Mouse (Mus musculus): ENCODE measurements around the gene Tet3. TPM values are rescaled to one million over a fixed set of nuclear protein-coding genes. Genes with fewer than 3 reads are reported as not detected.

Gene Tet3
- total RNA-seq, 2 experiments from 2014 or later, result 17.5 to 35.6 TPM

DNA sequence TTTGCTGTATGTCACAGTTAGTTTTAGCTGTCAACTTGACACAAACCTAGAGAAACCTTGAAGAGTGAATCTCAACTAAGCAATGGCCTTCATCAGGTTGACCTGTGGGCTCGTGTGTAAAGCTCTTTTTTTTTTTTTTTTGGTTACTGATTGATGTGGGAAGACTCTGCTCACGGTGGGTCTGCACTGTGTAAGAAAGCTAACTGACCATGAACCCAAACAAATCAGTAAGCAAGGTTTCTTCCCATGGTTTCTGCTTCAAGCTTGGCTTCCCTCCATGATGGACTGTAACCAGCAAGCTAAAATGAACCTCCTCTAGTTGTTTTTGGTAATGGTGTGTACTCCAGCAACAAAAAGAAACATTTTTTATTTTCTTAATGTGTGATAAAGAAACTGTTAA is 20.3 kb upstream of the Tet3 start:
- ATAC-seq (replicated peaks; ENCODE audit: poor library complexity, severe bottlenecking), result no peak

DNA sequence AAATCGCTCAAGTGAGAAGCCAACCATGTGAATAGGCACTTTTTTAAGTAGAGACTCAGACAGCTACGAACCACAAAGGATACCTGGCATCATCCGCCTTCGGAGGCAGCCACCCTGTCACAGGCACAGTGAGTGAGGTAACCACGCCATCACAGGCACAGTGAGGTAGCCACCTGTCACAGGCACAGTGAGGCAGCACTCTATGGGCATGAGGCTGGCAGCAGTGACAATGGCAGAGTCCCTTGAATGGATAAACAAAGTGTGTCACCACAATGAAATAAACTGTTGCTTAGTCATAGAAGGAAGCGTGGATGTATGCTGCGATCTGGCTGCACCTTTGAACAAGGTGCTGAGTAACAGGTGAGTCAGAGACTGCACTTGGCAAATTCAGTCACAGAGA is 19.7 kb upstream of the Tet3 start:
- no peak for ATAC-seq (replicated peaks; ENCODE audit: poor library complexity, severe bottlenecking)

DNA sequence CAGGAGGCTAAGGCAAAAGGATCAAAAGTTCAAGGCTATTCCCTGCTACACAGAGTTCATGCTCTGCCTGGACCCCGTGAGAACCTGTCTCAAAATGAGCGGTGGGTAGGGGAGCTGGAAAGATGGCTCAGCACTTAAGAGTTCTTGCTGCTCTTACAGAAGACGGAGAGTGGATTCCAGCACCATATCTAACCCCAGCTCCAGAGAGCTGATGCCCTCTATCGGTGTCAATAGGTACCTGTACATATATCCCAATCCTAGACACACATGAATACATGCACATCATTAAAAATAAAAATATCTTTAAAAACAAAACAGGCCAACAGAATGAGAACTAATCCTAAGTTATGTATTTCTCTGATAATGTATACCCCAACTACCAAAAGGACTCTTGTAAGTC is 19.3 kb upstream of the Tet3 start:
- ATAC-seq (replicated peaks; ENCODE audit: poor library complexity, severe bottlenecking), result no peak

DNA sequence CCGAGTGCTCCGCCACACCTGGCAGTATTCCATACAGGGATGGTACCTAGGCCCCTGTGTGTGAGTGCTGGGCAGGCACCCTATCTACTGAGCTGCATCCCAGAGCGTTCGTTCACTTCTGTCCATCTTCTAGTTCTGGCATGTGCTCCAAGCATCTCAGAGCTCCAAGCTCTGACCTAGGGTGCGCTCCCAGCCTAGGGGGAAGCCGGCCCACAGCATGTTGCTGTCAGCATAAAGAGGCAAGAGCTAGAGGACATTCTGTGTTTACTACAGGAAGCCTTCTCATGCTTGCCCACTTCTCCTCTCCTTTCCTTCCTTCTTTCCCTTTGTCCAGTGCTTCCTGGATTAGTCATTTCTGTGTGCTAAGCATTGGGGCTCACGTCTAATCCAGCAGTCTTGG is 16.5 kb upstream of the Tet3 start:
- ATAC-seq (replicated peaks; ENCODE audit: poor library complexity, severe bottlenecking), result peak; percentile 39; the same call in 1 of the 2 replicates

DNA sequence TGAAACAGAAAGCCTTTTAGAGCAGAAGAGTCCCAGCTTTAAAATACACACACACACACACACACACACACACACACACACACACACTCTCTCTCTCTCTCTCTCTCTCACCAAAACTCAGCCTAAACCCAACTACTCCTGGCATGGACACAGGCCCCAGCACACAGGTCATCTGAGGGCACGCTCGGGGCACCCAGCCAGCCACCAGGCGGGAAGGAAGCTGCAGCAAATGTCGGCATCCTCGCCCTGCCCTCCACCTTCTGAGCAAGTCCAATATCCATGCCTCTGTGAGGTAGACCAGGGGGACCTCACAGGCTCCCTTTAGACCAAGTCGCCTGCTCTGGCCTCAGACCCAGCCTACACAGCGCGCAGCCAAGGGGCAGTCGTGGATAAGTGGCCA is 14.4 kb upstream of the Tet3 start:
- peak; percentile 60 for ATAC-seq (replicated peaks; ENCODE audit: poor library complexity, severe bottlenecking)

DNA sequence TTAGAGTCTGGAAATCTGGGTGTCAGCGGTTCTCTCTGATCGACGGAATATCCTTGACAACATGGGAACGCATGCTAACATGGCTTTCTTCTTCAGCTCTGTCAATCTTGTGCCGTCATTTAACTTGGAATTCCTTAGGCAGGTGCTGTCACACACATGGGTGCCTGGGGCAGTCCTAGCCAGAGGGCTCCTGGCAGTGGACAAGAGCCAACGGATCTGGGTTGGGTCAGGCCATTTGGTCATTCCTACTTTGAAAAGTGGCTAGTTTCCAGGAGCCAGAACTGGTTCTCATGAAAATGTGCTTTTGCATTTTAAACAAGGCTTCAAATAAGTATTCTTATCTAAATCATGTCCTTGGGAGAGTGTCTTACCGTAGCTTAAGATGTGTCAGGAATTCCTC is 12.9 kb upstream of the Tet3 start:
- no peak for ATAC-seq (replicated peaks; ENCODE audit: poor library complexity, severe bottlenecking)

DNA sequence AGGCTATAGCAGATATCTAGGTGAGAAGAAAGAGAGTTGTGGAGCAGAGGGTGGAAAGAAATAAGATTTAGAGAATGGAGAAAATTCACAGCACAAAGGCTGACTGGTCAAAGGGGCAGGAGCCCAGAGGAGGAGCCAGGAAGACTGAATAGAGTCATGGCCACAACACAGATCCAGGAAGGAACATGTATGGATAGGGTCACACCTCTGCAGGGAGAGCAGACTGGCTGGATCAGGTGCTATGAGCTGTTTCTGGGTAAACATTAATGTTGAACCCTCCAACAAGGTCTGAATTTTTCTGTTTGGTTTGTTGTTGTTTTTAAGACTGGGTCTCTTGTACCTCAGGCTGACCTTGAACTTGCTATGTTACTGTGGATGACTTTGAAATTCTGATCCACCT is 5.1 kb upstream of the Tet3 start:
- no peak for ATAC-seq (replicated peaks; ENCODE audit: poor library complexity, severe bottlenecking)

DNA sequence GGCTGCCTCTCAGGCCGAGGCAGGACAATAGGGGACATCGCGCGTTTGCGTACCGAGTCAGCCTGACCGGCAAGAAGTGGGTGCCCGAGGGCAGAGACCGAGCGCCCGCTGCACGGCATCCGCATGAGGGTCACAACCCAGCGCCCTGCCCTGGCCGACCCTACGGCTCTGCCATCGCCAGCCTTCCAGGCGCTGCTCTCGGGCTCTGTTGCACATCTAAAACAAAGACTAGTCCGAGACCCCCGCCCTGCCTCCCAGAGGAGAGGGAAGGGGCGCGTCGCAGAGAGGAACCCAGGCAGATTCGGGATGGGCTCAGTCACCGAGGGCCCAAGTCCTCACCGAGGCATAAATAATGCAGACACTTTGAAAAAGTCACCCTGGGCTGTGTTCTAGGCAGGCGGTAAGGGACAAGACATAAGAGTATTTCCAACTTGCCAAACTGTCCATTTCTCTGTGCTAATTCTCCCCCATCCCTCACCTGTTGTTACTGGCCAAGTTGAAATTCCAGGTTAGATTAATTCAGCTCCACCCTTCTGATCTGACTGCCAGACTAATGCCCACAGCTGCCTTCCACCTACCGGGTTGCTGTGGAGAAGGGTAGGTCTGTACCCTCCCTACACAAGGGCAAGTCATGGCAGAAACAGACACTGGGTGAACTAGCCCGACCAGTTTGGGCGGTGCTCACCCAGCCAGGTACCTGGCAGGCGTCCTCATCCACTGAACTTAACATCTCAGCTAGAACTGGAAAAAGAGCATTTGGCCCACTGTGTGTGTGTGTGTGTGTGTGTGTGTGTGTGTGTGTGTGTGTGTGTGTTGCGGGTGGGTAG is 1.7 kb downstream of the Tet3 start:
- ATAC-seq (replicated peaks; ENCODE audit: poor library complexity, severe bottlenecking), result no peak

DNA sequence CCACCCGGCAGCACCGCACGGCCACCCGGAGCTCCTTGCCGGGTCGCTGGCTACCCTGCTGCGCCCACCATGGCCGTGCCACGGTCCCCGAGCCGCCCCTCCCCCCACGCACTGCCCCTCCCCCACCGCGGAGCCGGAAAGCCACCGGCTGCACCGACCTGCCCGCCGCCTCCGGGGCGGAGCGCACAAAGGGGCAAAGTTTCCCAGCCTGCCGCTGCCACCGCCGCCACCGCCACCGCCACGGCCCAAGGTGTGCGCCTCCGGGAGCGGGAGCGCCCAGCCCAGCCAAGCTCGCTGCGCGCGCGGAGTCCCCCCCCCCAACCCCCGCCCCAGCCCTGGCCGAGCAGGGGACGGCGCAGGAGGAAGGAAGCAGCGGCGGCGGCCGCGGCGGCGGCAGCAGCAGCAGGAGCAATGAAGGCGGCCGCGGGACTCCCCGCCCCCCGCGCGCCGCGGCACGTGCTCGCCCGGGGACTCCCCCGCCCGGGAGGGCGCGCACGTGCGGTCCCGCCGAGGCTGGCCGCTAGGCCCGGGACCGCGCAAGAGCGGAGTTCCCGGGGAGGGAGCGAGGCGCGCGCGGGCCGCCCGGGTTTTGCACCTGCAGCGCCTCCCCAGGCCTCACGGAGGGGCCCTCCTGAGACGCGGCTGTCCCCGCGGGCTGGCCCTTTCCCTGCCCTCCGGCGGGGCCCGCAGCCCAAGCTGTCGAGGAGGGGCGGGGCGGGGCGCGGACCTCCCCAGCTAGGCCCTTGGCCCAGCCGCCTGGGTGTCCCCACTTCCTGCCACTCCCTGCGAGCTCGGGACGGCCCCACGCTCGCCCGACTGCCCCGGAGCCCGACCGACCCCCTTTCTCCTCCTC is 2.5 kb downstream of the Tet3 start:
- ATAC-seq (replicated peaks; ENCODE audit: poor library complexity, severe bottlenecking), result peak; percentile 59

DNA sequence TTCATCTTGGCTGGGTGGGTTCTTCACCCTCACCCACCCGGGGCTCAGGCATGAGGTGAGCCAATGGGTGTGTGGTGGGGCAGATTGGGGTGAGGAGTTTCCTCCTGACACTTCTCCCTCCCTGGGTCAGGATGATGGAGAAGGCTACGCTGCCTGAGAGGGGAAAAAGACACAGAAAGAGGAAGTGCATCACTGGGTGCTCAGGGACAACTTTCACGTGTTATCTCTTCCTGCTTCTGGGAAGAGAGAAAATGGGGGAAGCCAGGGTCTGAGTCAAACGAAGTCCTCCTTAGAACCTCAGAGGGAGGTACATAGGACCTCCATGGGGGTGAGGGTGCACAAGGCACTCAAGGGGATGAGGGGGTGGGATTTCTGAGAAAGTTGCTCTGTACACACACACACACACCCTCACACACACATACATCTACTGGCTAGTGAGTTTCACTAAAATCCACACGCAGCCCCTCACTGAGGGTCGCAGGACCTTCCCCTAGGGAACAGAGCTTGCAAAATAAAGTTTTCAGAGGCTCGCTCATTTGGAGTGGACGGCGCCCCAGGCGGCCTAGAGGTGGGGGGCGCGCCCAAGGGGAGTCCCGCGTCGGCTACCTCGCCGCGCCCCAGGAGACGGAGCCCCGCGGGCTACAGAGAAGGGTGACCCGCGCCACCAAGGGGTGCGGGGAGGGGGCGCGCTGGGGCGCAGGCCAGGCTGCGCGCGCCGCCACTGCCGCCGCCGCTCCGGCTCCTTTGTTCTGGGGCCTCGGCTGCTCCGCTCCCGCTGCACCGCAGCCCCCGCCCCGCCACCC is 3.4 kb downstream of the Tet3 start:
- peak; percentile 50 for ATAC-seq (replicated peaks; ENCODE audit: poor library complexity, severe bottlenecking)

DNA sequence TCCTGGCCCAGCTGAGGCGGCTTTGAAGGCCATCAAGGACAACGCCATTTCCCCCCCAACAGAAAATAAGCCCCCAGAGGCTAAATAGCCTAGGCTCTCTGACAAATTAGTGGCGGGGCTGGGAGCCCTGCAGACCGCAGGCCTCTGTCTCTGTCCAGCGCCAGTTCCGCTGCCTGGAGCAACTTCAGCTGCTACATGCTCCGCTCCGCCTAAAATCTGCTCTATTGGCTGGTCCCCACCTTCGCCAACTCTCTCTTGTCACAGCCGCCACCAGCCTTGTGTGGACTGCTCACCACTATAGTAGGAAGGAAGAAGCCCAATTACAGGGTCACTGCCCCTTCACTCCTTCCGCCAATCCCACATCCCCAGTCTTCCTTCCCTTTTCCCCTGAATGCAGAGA is 5.2 kb downstream of the Tet3 start:
- ATAC-seq (replicated peaks; ENCODE audit: poor library complexity, severe bottlenecking), result 0 out of 2 replicates have a peak, but pooled peaks have one; percentile 1

DNA sequence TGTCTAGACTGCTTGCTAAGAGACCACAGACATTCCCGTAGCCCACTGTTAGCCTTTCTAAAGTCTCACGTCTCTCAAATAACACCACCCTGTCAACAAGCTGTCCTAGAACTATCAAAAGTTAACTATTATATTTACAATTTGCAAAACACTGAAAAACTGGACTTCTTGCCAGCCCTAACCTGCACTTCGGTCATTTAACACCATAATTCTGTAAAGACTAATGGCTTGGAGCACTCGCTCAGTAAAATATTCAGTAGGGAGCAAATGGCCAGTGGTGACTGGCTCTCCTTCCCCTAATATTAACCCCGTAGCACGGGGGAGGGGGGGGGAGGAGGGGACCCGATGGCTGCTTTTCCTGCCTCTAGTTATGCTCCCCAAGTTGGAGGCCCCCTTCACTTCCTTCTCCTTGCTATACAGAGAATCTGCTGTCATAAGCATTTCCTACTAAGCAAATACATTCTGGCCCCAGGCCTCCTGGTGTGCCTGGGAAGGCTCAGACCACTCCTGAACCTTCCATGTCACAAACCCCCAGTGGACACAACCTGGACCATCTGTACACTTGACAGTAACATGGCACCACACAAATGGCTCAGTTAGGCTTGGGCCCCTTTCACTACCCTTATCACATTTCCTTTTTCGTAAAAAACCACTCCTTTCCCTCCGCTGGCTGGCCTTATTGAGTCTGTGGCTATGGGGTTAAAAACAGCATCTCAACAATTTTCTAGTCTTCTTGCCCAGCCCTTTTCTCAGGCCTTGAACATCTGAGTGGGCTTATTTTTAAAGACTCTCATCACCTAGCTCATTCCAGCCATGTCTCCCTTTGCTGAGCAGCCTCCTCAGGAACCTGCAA is 8.2 kb downstream of the Tet3 start:
- peak; percentile 28 for ATAC-seq (replicated peaks; ENCODE audit: poor library complexity, severe bottlenecking)

DNA sequence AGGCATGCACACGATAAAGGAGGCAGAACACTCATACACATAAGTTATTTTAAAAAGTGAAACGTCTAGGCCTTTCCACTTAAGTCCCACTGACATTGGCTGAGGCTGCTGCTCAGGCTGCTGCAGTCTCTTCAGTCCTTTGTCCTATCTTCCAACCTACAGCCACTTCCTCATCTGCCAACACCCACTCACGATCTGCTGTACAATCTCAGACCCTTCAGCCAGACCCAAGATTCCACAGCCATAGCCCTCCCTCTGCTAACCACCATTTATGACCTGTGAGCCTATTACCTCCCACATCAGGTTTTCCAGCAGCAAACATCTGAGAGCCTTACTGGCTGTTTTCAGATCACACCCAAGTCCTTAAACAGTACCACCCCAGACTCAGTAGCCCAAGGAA is 9.4 kb downstream of the Tet3 start:
- ATAC-seq (replicated peaks; ENCODE audit: poor library complexity, severe bottlenecking), result peak; percentile 36; the same call in 1 of the 2 replicates

DNA sequence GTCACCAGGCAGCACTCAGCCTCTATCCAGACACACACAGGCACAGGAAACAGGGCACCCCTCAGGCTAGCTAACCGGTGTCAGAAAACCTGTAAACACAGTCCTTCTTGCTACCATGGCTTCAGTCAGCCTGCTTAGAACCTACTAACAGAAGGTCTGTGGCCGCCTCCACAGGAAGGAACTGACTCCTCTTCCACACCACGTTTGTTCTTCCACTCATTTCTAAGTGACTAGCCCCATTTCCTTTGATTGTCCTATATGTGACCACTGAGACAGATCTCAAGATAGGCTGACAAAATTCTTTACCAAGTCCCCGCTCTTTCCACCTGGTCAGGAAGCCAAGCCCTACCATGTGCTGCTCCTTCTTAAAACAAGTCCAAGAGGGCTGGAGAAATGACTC is 10.0 kb downstream of the Tet3 start:
- ATAC-seq (replicated peaks; ENCODE audit: poor library complexity, severe bottlenecking), result no peak

DNA sequence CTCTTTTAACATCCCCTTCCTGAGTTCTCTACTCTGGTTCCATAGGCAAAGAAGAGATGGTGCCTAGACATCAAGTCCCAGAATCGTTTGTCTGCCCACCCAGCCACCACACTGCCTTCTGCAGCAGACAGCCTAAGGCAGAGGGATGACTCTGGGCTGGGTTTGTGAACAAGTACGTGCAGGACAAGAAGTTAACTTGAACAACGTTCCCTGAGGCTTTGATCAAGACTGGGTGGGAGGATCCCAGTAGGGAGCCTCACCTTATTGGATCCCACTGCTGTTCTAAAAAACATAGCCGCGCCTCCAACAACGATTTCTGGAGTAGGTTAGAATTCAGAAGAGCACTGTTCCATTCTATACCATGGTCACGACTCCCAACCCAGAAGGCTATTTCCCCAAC is 11.9 kb downstream of the Tet3 start:
- ATAC-seq (replicated peaks; ENCODE audit: poor library complexity, severe bottlenecking), result no peak

DNA sequence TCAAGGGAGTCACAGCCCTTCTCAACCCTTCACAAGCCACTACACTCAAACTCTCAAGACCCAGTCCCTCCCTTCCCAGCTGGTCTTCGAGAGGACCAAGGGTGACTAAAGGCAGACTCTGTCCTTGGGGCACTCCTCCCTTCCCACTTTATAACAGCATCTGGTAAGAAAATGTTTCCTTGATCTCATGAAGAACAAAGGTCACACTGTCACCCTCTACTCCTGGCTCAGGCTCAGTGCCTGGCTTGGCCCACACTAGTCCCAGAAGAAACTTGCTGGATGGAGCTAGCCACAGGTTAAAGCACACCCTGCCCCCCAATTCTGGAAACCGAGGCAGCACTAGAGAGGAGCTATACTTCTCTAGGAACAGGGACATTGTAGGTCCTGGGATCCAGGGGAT is 13.1 kb downstream of the Tet3 start:
- ATAC-seq (replicated peaks; ENCODE audit: poor library complexity, severe bottlenecking), result no peak

DNA sequence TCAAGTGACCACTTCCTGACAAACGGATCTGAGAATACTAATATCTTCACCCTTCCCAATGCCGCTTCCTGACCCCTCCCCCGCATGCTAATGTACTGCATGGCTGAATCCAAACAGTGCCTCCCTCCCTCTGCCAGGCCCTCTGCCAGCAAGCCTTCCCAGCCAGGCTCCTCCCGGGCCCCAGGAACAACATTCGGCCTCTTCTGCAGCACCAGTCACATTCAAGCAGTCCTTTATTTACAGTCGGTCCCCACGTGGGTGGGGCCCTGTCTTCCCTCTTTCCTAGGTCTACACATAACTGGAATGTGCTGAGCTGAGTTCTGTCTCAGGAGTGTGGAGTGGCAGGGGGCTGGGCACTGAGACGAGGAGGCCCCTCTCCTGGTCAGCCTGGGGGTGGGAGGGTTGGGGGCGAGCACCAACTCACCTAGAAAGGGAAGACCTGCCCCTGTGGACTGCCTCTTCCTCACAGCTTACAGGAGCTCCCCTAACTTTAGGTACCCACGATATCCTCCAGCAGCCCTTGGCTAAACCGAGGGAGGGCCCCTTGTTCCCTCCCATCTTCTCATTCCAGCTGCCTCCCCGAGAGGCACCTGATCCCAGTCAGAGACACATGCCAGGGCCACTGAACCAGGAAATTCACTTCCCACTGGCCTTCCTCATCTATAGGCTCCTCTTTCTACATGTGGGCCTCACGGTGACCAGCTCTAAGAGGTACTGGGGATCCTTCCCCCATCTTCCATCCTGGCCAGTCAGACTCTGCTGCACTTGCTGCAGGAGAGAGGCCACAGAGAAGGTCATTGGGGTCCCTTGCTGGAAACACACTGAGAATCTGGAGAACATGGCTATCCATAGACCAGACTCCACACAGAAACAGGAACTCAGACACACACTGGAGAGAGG is 15.2 kb downstream of the Tet3 start:
- ATAC-seq (replicated peaks; ENCODE audit: poor library complexity, severe bottlenecking), result no peak

DNA sequence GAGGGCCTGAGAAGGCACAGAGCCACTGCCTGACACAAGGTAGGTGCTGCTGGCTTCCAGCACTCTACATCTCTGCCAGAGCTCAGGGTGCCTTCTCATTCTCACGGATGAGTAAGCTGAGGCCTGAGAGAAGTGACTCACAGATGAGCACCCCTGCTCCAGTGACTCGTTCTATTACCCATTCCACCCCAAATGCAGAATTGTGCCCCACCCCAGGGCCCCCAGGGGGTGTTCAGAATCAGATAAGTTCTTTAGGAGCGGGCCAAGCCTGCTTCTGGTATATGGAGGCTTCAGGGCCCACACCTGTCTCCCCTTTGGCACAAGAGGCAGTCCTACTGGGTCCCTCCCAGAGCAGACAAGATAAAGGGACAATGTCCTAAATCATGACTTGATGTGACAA is 16.2 kb downstream of the Tet3 start:
- ATAC-seq (replicated peaks; ENCODE audit: poor library complexity, severe bottlenecking), result no peak

Measured in granulocyte monocyte progenitor cell, adult 5-6 weeks (primary cell).